Mouse (Mus musculus) neural tube, embryonic 11.5 days (tissue): ENCODE results near the gene Vamp8. TPM values are rescaled to one million over a fixed set of nuclear protein-coding genes. Genes with fewer than 3 reads are reported as not detected.

Experiments
- ATAC-seq: fragments of 200-750 bp; cut with Nextera tagmentation; 2 replicates; pipeline ENCODE4 v1.8.0; 2017; ENCODE audit warnings: moderate number of reproducible peaks, mild to moderate bottlenecking, moderate TSS enrichment, moderate library complexity; ENCODE audit not compliant: insufficient read depth, low FRiP score, low TSS enrichment
- DNase-seq: peaks from one replicate; pipeline ENCODE4 v3.0.0-alpha.2; 2015; ENCODE audit warnings: low spot score
- H3K27ac ChIP-seq: fragments of 300-500 bp; sonication (generic); 2 replicates; pipeline ENCODE4 v1.5.1; 2014; ENCODE audit warnings: low read depth, mild to moderate bottlenecking, low read length
- H3K27me3 ChIP-seq: fragments of 300-500 bp; sonication (generic); 2 replicates; pipeline ENCODE4 v1.6.1; 2014; ENCODE audit warnings: mild to moderate bottlenecking, low read length, mixed read lengths; ENCODE audit not compliant: control insufficient read depth, insufficient read depth
- H3K36me3 ChIP-seq: fragments of 300-500 bp; sonication (generic); 2 replicates; pipeline ENCODE4 v1.6.1; 2014; ENCODE audit warnings: mild to moderate bottlenecking, low read length, moderate library complexity, mixed read lengths; ENCODE audit not compliant: control insufficient read depth, insufficient read depth
- H3K4me1 ChIP-seq: fragments of 300-500 bp; sonication (generic); 2 replicates; pipeline ENCODE4 v1.6.1; 2014; ENCODE audit warnings: low read length, mixed read lengths; ENCODE audit not compliant: control insufficient read depth, insufficient read depth
- H3K4me2 ChIP-seq: fragments of 300-500 bp; sonication (generic); 2 replicates; pipeline ENCODE4 v1.6.1; 2014; ENCODE audit warnings: low read depth, mild to moderate bottlenecking, moderate library complexity
- H3K4me3 ChIP-seq: fragments of 300-500 bp; sonication (generic); 2 replicates; pipeline ENCODE4 v1.5.1; 2014; ENCODE audit warnings: low read depth, low read length
- H3K9ac ChIP-seq: fragments of 300-500 bp; sonication (generic); 2 replicates; pipeline ENCODE4 v1.6.1; 2014; ENCODE audit warnings: mild to moderate bottlenecking, low read length
- H3K9me3 ChIP-seq: fragments of 300-500 bp; sonication (generic); 2 replicates; pipeline ENCODE4 v1.6.1; 2016; ENCODE audit warnings: low read length; ENCODE audit not compliant: control insufficient read depth
- WGBS: fragments of 180-500 bp; shearing (Covaris S2); extraction: QIAGEN DNeasy Blood & Tissue Kit; methylation state at CpG from one replicate; pipeline ENCODE4 v1.1.7; 2014; 5-methylcytosine and 5-hydroxymethylcytosine counted together
- polyA plus RNA-seq: library from polyadenylated mRNA; unstranded; fragments of >200 nt; fragmentation: Nextera tagmentation; extraction: Ambion mirVana; gene quantifications from 2 replicates; pipeline ENCODE4 v1.2.1, GENCODE M21; 2014

Vamp8 gene
- polyA plus RNA-seq, 1 experiment from 2014 or later, result 38.5 TPM

GRCm38 (mm10) chr6:72428036-72428435 is 37.5 kb upstream of the Vamp8 start:
- Histone ChIP-seq H3K27me3 (no peaks in the 10 kb centered on the region), H3K27ac (no peak overlapping the region), H3K9me3 (no peaks in the 10 kb centered on the region), H3K36me3 (peaks cover 11% of the 10 kb centered on the region), H3K4me1 (no peaks in the 10 kb centered on the region), H3K9ac (no peak overlapping the region), H3K4me2 (no peak overlapping the region), H3K4me3 (no peak overlapping the region)
- 39% methylated on average over 8 of the region's 8 CpGs for WGBS
- DNase-seq (peak; percentile 73), ATAC-seq (peak; percentile 77; the same call in 1 of the 2 replicates)

DNA sequence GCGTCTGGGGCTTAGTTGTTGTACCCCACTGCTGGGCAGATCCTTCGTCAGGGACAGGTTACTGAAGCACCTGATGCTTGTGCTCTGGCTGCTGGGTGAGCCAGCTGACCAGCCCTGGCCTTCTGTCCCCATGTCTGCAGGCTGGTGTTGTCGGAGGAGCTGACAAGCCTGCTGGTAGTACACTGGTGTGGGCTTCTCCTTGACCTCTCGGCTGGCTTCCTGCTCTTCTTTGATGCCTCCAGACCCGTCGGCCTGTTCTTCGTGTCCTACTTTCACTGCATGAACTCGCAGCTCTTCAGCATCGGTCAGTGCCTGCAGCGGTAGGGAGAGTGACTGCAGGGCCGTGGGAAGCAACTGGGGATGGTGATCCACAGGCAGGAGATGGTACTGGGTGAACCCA is 35.1 kb upstream of the Vamp8 start:
- 92% methylated on average over 11 of the region's 11 CpGs for WGBS

GRCm38 (mm10) chr6:72420901-72421300 is 30.4 kb upstream of the Vamp8 start:
- Histone ChIP-seq H3K27me3 (no peaks in the 10 kb centered on the region), H3K9me3 (no peaks in the 10 kb centered on the region), H3K9ac (no peak overlapping the region), H3K27ac (no peak overlapping the region), H3K36me3 (peaks cover 3% of the 10 kb centered on the region), H3K4me1 (no peaks in the 10 kb centered on the region), H3K4me2 (no peak overlapping the region), H3K4me3 (no peak overlapping the region)
- DNase-seq (no peak), ATAC-seq (no peak)
- 92% methylated on average over 10 of the region's 10 CpGs for WGBS

More for the DNA sequence above, 35.1 kb upstream of the Vamp8 start:
- H3K27ac ChIP-seq, result no peak overlapping the region
- H3K9ac ChIP-seq, result no peak overlapping the region
- DNase-seq, result no peak
- H3K9me3 ChIP-seq, result no peaks in the 10 kb centered on the region
- ATAC-seq, result no peak
- no peaks in the 10 kb centered on the region for H3K27me3 ChIP-seq
- H3K4me3 ChIP-seq, result no peak overlapping the region
- no peaks in the 10 kb centered on the region for H3K4me1 ChIP-seq
- H3K36me3 ChIP-seq, result peaks cover 6% of the 10 kb centered on the region
- H3K4me2 ChIP-seq, result no peak overlapping the region

- H3K27me3 ChIP-seq, result no peaks in the 10 kb centered on the region
- ATAC-seq, result no peak
- DNase-seq, result no peak
- peaks cover 2% of the 10 kb centered on the region; the same call in 1 of the 2 replicates for H3K4me1 ChIP-seq
- no peak overlapping the region for H3K4me2 ChIP-seq
- no peaks in the 10 kb centered on the region; the same call in none of the 2 replicates for H3K36me3 ChIP-seq
- no peak overlapping the region for H3K9ac ChIP-seq
- H3K4me3 ChIP-seq, result no peak overlapping the region
- H3K9me3 ChIP-seq, result no peaks in the 10 kb centered on the region
- H3K27ac ChIP-seq, result no peak overlapping the region
- WGBS, result 87% methylated on average over 1 of the region's 1 CpGs
Measured at GRCm38 (mm10) chr6:72419806-72420205, 29.3 kb upstream of the Vamp8 start.

DNA sequence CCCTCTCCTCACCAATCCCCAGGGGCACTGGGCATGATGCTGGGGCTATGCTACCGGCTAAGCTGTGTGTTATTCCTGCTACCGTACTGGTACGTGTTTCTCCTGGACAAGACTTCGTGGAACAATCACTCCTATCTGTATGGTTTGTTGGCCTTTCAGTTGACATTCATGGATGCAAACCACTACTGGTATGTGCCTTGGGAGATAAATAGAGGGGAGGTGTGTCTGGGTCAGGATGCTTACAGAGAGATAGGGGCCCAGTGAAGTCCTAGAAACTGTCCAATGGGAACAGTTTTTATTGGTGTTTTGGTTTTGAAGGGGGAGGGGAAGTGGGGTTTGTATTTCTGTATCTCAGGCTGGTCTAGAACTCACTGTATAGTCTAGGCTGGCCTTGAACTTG is 27.8 kb upstream of the Vamp8 start:
- Histone ChIP-seq H3K9ac (no peak overlapping the region), H3K4me2 (no peak overlapping the region), H3K27me3 (no peaks in the 10 kb centered on the region), H3K36me3 (no peaks in the 10 kb centered on the region; the same call in none of the 2 replicates), H3K27ac (no peak overlapping the region), H3K9me3 (no peaks in the 10 kb centered on the region), H3K4me1 (peaks cover 2% of the 10 kb centered on the region; the same call in 1 of the 2 replicates), H3K4me3 (no peak overlapping the region)
- ATAC-seq (no peak), DNase-seq (no peak)
- 93% methylated on average over 4 of the region's 4 CpGs for WGBS

- no peak overlapping the region for H3K27ac ChIP-seq
- no peak overlapping the region for H3K4me3 ChIP-seq
- H3K9me3 ChIP-seq, result no peaks in the 10 kb centered on the region
- ATAC-seq (no peak), DNase-seq (no peak)
- WGBS, result 87% methylated on average over 7 of the region's 7 CpGs
- H3K9ac ChIP-seq, result no peak overlapping the region
- H3K27me3 ChIP-seq, result no peaks in the 10 kb centered on the region
- H3K4me2 ChIP-seq, result no peak overlapping the region
- H3K36me3 ChIP-seq, result no peaks in the 10 kb centered on the region; the same call in none of the 2 replicates
- H3K4me1 ChIP-seq, result peaks cover 2% of the 10 kb centered on the region; the same call in 1 of the 2 replicates
Measured at GRCm38 (mm10) chr6:72415964-72416772, 25.7 kb upstream of the Vamp8 start.

GRCm38 (mm10) chr6:72415181-72415580 is 24.7 kb upstream of the Vamp8 start:
- no peak overlapping the region for H3K9ac ChIP-seq

DNA sequence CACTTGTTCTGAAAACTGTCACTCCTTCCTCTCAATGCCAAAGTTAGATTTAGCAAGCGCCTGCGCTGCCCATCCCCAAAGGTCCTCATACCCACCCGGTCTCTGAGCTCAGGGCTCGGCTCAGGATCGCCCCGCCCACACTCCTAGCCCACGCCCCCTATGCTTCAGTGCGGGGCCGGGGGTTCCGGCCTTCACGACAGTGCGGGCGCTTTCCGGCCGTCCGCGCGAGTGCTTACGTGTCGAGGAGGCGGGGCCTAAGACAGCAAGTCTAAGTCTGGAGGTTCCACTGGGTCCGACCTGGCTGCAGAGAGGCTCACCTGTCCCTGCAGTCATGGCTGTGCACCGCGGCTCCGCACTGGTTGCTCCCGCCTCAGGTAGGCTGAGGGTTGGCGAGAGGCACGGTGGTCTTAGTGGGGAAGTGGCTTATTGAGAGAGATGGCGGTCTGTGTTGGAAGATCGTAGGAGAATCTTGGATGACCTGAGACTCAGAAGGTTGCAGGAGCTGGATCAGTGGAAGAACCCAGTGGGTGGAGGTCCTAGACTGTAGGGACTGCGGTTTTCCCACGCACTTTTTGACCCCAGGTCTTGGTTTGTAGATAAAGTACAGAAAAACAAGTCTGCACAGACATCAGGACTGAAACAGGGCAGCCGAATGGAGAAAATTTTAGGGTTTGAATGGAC is 23.7 kb upstream of the Vamp8 start, which contains the start of gene Ggcx:
Gene Ggcx (plus strand): TSS at position 233 of the 681 bp plus-strand sequence.
- Histone ChIP-seq H3K4me1 (peaks cover 2% of the 10 kb centered on the region; the same call in 1 of the 2 replicates), H3K27ac (no peak within 1 kb of the TSS), H3K27me3 (no peaks in the 10 kb centered on the region), H3K4me2 (peak within 1 kb of the TSS; percentile 53), H3K9ac (peak within 1 kb of the TSS; percentile 77), H3K36me3 (no peaks in the 10 kb centered on the region; the same call in 1 of the 2 replicates), H3K9me3 (no peaks in the 10 kb centered on the region), H3K4me3 (peak within 1 kb of the TSS; percentile 68)
- DNase-seq (peak; percentile 98), ATAC-seq (peak; percentile 95)
- WGBS, result 2% methylated on average over 33 of the region's 33 CpGs

More at GRCm38 (mm10) chr6:72415181-72415580, 24.7 kb upstream of the Vamp8 start:
- Histone ChIP-seq H3K27ac (no peak overlapping the region), H3K27me3 (no peaks in the 10 kb centered on the region), H3K9me3 (no peaks in the 10 kb centered on the region), H3K4me3 (no peak overlapping the region), H3K4me2 (peak overlapping the region; percentile 53), H3K4me1 (peaks cover 2% of the 10 kb centered on the region; the same call in 1 of the 2 replicates), H3K36me3 (no peaks in the 10 kb centered on the region; the same call in none of the 2 replicates)
- no peak for ATAC-seq
- no peak for DNase-seq
- WGBS, result 90% methylated on average over 5 of the region's 5 CpGs
